8 mouse cellular contexts compared by ENCODE assay signal in genomic region chr17:48041351-48042287, GRCm38 (mm10). TPM values are rescaled to one million over a fixed set of nuclear protein-coding genes. Genes with fewer than 3 reads are reported as not detected.
DNase-seq lines count a peak whose midpoint lies in the region; ATAC-seq lines count a peak whose summit lies in the region.

No protein-coding gene starts in this region.

- 13% methylated on average over 29 of the region's 29 CpGs for WGBS in intestine, embryonic 14.5 days
- WGBS in limb, embryonic 11.5 days = 4% methylated on average over 29 of the region's 29 CpGs
- WGBS in midbrain, embryonic 11.5 days = 2% methylated on average over 29 of the region's 29 CpGs
- WGBS in stomach, embryonic 14.5 days = 9% methylated on average over 29 of the region's 29 CpGs

- peak; percentile 51 for ATAC-seq in intestine, embryonic 14.5 days (replicated peaks; ENCODE audit: low FRiP score, low TSS enrichment, low read depth)
- ATAC-seq in limb, embryonic 11.5 days (ENCODE audit: insufficient number of reproducible peaks, low FRiP score, low TSS enrichment, low read depth) = peak; percentile 60; the same call in 1 of the 2 replicates
- peak; percentile 73 for ATAC-seq in midbrain, embryonic 11.5 days (ENCODE audit: low FRiP score)
- ATAC-seq in stomach, embryonic 14.5 days (ENCODE audit: insufficient number of reproducible peaks, insufficient read depth, low FRiP score, low read depth) = peak; percentile 73

- no peaks in the 10 kb centered on the region for H3K36me3 ChIP-seq in intestine, embryonic 14.5 days (ENCODE audit: control insufficient read depth, insufficient read depth, low read length)
- H3K36me3 ChIP-seq in limb, embryonic 11.5 days (ENCODE audit: control insufficient read depth, insufficient read depth, low read length) = no peaks in the 10 kb centered on the region
- no peaks in the 10 kb centered on the region for H3K36me3 ChIP-seq in midbrain, embryonic 11.5 days (ENCODE audit: control insufficient read depth, insufficient read depth, low read length)
- no peaks in the 10 kb centered on the region for H3K36me3 ChIP-seq in stomach, embryonic 14.5 days (ENCODE audit: control insufficient read depth, insufficient read depth, low read length)

- H3K27me3 ChIP-seq in intestine, embryonic 14.5 days (replicated peaks; ENCODE audit: control insufficient read depth, insufficient read depth, low read length) = no peaks in the 10 kb centered on the region
- peaks cover 5% of the 10 kb centered on the region for H3K27me3 ChIP-seq in limb, embryonic 11.5 days (ENCODE audit: control insufficient read depth, insufficient read depth, low read length)
- 0 out of 2 replicates have a peak, but pooled peaks cover 3% of the 10 kb centered on the region for H3K27me3 ChIP-seq in midbrain, embryonic 11.5 days (ENCODE audit: control insufficient read depth, insufficient read depth, low read length)
- no peaks in the 10 kb centered on the region for H3K27me3 ChIP-seq in stomach, embryonic 14.5 days (ENCODE audit: control insufficient read depth, insufficient read depth, low read length)

- peaks cover 19% of the 10 kb centered on the region for H3K4me1 ChIP-seq in intestine, embryonic 14.5 days (replicated peaks; ENCODE audit: control insufficient read depth, insufficient read depth, low read length)
- H3K4me1 ChIP-seq in limb, embryonic 11.5 days (ENCODE audit: control insufficient read depth, insufficient read depth, low read length) = peaks cover 14% of the 10 kb centered on the region
- peaks cover 18% of the 10 kb centered on the region for H3K4me1 ChIP-seq in midbrain, embryonic 11.5 days (ENCODE audit: control insufficient read depth, insufficient read depth, low read length)
- peaks cover 12% of the 10 kb centered on the region for H3K4me1 ChIP-seq in stomach, embryonic 14.5 days (ENCODE audit: control insufficient read depth, insufficient read depth, low read length)

- peak overlapping the region; percentile 18; the same call in 1 of the 2 replicates for H3K4me3 ChIP-seq in intestine, embryonic 14.5 days (ENCODE audit: low read depth, low read length)
- no peak overlapping the region for H3K4me3 ChIP-seq in limb, embryonic 11.5 days (ENCODE audit: low read depth, low read length)
- no peak overlapping the region for H3K4me3 ChIP-seq in midbrain, embryonic 11.5 days (ENCODE audit: low read depth, low read length)
- H3K4me3 ChIP-seq in stomach, embryonic 14.5 days (ENCODE audit: low read depth, low read length) = peak overlapping the region; percentile 15

- H3K9me3 ChIP-seq in intestine, embryonic 14.5 days (ENCODE audit: control insufficient read depth, low read length) = no peaks in the 10 kb centered on the region
- no peaks in the 10 kb centered on the region for H3K9me3 ChIP-seq in limb, embryonic 11.5 days (ENCODE audit: control insufficient read depth, low read length)
- H3K9me3 ChIP-seq in midbrain, embryonic 11.5 days (ENCODE audit: control insufficient read depth, low read length) = no peaks in the 10 kb centered on the region
- no peaks in the 10 kb centered on the region for H3K9me3 ChIP-seq in stomach, embryonic 14.5 days (ENCODE audit: control insufficient read depth, low read depth, low read length)

- H3K27ac ChIP-seq in intestine, embryonic 14.5 days (ENCODE audit: low read depth) = peak overlapping the region; percentile 72
- peak overlapping the region; percentile 60 for H3K27ac ChIP-seq in limb, embryonic 11.5 days (replicated peaks; ENCODE audit: low read depth, low read length)
- peak overlapping the region; percentile 79 for H3K27ac ChIP-seq in midbrain, embryonic 11.5 days (ENCODE audit: low read depth, low read length)
- H3K27ac ChIP-seq in stomach, embryonic 14.5 days (ENCODE audit: low read length) = peak overlapping the region; percentile 83; the same call in 1 of the 2 replicates

- DNase-seq in cerebellum, adult 11 months = peak; percentile 9
- no peak for DNase-seq in cerebellum, adult 9-10 months
- peak; percentile 37 for DNase-seq in c-Kit-positive CD71-positive TER-119-positive erythroid progenitor cells, embryonic 14.5 days (ENCODE audit: low spot score)
- peak; percentile 41 for DNase-seq in gastrocnemius, postnatal 14 days
- peak; percentile 86 for DNase-seq in intestine, embryonic 14.5 days (ENCODE audit: low spot score)
- DNase-seq in limb, embryonic 11.5 days (ENCODE audit: low spot score) = peak; percentile 79
- peak; percentile 98 for DNase-seq in midbrain, embryonic 11.5 days (ENCODE audit: low spot score, missing footprints)

- peak overlapping the region; percentile 35 for H3K9ac ChIP-seq in intestine, embryonic 14.5 days (ENCODE audit: low read length)
- H3K9ac ChIP-seq in limb, embryonic 11.5 days (ENCODE audit: low read length) = no peak overlapping the region
- peak overlapping the region; percentile 24; the same call in 1 of the 2 replicates for H3K9ac ChIP-seq in midbrain, embryonic 11.5 days (ENCODE audit: low read length)
- H3K9ac ChIP-seq in stomach, embryonic 14.5 days (replicated peaks; ENCODE audit: low read depth, low read length) = no peak overlapping the region; the same call in 1 of the 2 replicates

- intact Hi-C loops in gastrocnemius, postnatal 14 days (cut with DNase I; ENCODE audit: low total_unique reads) = loop anchor here (5.0 to 10.0 kb wide), 2 partner anchors 61 to 117 kb away; partner anchors contain the start of gene Foxp4

- H3K4me2 ChIP-seq in intestine, embryonic 14.5 days (ENCODE audit: low read length) = peak overlapping the region; percentile 47
- peak overlapping the region; percentile 21; the same call in 1 of the 2 replicates for H3K4me2 ChIP-seq in limb, embryonic 11.5 days (ENCODE audit: low read depth, severe bottlenecking)
- H3K4me2 ChIP-seq in midbrain, embryonic 11.5 days = peak overlapping the region; percentile 13; the same call in 1 of the 2 replicates
- peak overlapping the region; percentile 33 for H3K4me2 ChIP-seq in stomach, embryonic 14.5 days (replicated peaks; ENCODE audit: low read depth, low read length)

RNA-seq across cellular contexts. Expression of gene 1700122O11Rik, which starts 3.5 kb away (rescaled TPM):
- not detected for total RNA-seq in gastrocnemius, postnatal 14 days (2021)
- not detected in 2 replicates for polyA plus RNA-seq in intestine, embryonic 14.5 days (2014; fragmentation: Nextera tagmentation; extraction: Ambion mirVana)
- not detected in 2 replicates for polyA plus RNA-seq in limb, embryonic 11.5 days (2014; fragmentation: Nextera tagmentation; extraction: Ambion mirVana)
- polyA plus RNA-seq in midbrain, embryonic 11.5 days (2014; fragmentation: Nextera tagmentation; extraction: Ambion mirVana) = not detected in 2 replicates
- not detected in 2 replicates for polyA plus RNA-seq in stomach, embryonic 14.5 days (2014; fragmentation: Nextera tagmentation; extraction: Ambion mirVana)

RNA-seq across cellular contexts. Expression of gene 1700067P10Rik, which starts 47.5 kb away (rescaled TPM):
- total RNA-seq in gastrocnemius, postnatal 14 days (2021) = not detected
- polyA plus RNA-seq in intestine, embryonic 14.5 days (2014; fragmentation: Nextera tagmentation; extraction: Ambion mirVana) = not detected in 2 replicates
- polyA plus RNA-seq in limb, embryonic 11.5 days (2014; fragmentation: Nextera tagmentation; extraction: Ambion mirVana) = not detected in 2 replicates
- not detected in 2 replicates for polyA plus RNA-seq in midbrain, embryonic 11.5 days (2014; fragmentation: Nextera tagmentation; extraction: Ambion mirVana)
- not detected in 2 replicates for polyA plus RNA-seq in stomach, embryonic 14.5 days (2014; fragmentation: Nextera tagmentation; extraction: Ambion mirVana)

Comparison
In these comparisons a context has a peak if more than half of its experiments do, and no peak if none do; other contexts are left out.
1. H3K4me3 ChIP-seq: peak in intestine, embryonic 14.5 days (single experiment) and stomach, embryonic 14.5 days (single experiment); none in limb, embryonic 11.5 days (single experiment) and midbrain, embryonic 11.5 days (single experiment).
2. H3K9ac ChIP-seq: peak in intestine, embryonic 14.5 days (single experiment) and midbrain, embryonic 11.5 days (single experiment); none in limb, embryonic 11.5 days (single experiment) and stomach, embryonic 14.5 days (single experiment).
3. Peak in every context shown above with its lines, with median percentiles within 50 percentile points of each other: ATAC-seq, H3K27ac ChIP-seq and H3K4me2 ChIP-seq.